Mouse (Mus musculus) forebrain, embryonic 14.5 days (tissue): ENCODE data around the gene Ptms. TPM values are rescaled to one million over a fixed set of nuclear protein-coding genes. Genes with fewer than 3 reads are reported as not detected.

Experiments
- ATAC-seq: fragments of 200-750 bp; cut with Nextera tagmentation; 2 replicates; pipeline ENCODE4 v1.8.0; 2017; ENCODE audit warnings: mild to moderate bottlenecking, moderate library complexity
- DNase-seq: peaks from one replicate; pipeline ENCODE4 v3.0.0-alpha.2; 2015; ENCODE audit warnings: low spot score
- H3K27ac ChIP-seq: fragments of 300-500 bp; sonication (generic); 2 replicates; pipeline ENCODE4 v1.5.1; 2014; ENCODE audit warnings: low read depth, mild to moderate bottlenecking, control low read depth, low read length, moderate library complexity
- H3K27me3 ChIP-seq: fragments of 300-500 bp; sonication (generic); replicated peaks from 2 replicates; pipeline ENCODE4 v1.6.1; 2014; ENCODE audit warnings: low read length, control low read depth, mixed read lengths; ENCODE audit not compliant: control insufficient read depth, insufficient read depth
- H3K36me3 ChIP-seq: fragments of 300-500 bp; sonication (generic); 2 replicates; pipeline ENCODE4 v1.6.1; 2014; ENCODE audit warnings: low read length, control low read depth; ENCODE audit not compliant: control insufficient read depth, insufficient read depth
- H3K4me1 ChIP-seq: fragments of 300-500 bp; sonication (generic); 2 replicates; pipeline ENCODE4 v1.6.1; 2014; ENCODE audit warnings: antibody characterized with exemption, low read length, control low read depth; ENCODE audit not compliant: control insufficient read depth, insufficient read depth
- H3K4me2 ChIP-seq: fragments of 300-500 bp; sonication (generic); 2 replicates; pipeline ENCODE4 v1.6.1; 2014; ENCODE audit warnings: mild to moderate bottlenecking, control low read depth, low read length
- H3K4me3 ChIP-seq: fragments of 300-500 bp; sonication (generic); 2 replicates; pipeline ENCODE4 v1.5.1; 2014; ENCODE audit warnings: low read depth, low read length, control low read depth
- H3K9ac ChIP-seq: fragments of 300-500 bp; sonication (generic); 2 replicates; pipeline ENCODE4 v1.6.1; 2014; ENCODE audit warnings: mild to moderate bottlenecking, low read length, control low read depth, moderate library complexity
- H3K9me3 ChIP-seq: fragments of 300-500 bp; sonication (generic); replicated peaks from 2 replicates; pipeline ENCODE4 v1.6.1; 2016; ENCODE audit warnings: low read length, control low read depth, mixed read lengths; ENCODE audit not compliant: control insufficient read depth
- WGBS: fragments of 180-500 bp; shearing (Covaris S2); extraction: QIAGEN DNeasy Blood & Tissue Kit; methylation state at CpG from one replicate; pipeline ENCODE4 v1.1.7; 2014; 5-methylcytosine and 5-hydroxymethylcytosine counted together
- polyA plus RNA-seq: library from polyadenylated mRNA; unstranded; fragments of >200 nt; fragmentation: Nextera tagmentation; extraction: Ambion mirVana; gene quantifications from 2 replicates; pipeline ENCODE4 v1.2.1, GENCODE M21; 2014

Gene Ptms
- polyA plus RNA-seq, 1 experiment from 2014 or later, result 479 TPM

DNA sequence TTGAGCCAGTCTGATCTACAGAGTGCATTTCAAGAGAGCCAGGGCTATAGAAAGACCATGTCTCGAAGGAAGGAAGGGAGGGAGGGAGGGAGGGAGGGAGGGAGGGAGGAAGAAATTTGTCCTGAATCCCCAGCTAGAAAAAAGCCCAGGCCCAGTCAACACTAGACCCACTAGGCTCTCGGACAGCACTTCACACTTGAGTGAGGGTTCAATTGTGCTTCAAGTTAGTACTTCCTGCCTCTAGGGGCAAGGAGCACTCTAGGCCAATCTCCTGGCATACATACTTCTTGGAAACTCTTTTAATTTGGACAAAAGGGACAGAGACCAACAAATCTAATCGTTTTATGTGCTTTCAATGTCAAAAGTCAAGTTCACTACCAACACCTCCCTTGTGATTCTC, 38.2 kb upstream of the Ptms start:
- no peak overlapping the region for H3K4me3 ChIP-seq
- no peak for DNase-seq
- no peak overlapping the region for H3K9ac ChIP-seq
- no peak for ATAC-seq
- no peak overlapping the region for H3K27ac ChIP-seq
- H3K9me3 ChIP-seq, result no peaks in the 10 kb centered on the region
- no peaks in the 10 kb centered on the region for H3K4me1 ChIP-seq
- peaks cover 54% of the 10 kb centered on the region for H3K36me3 ChIP-seq
- no peaks in the 10 kb centered on the region for H3K27me3 ChIP-seq
- 92% methylated on average over 3 of the region's 3 CpGs for WGBS
- no peak overlapping the region for H3K4me2 ChIP-seq

DNA sequence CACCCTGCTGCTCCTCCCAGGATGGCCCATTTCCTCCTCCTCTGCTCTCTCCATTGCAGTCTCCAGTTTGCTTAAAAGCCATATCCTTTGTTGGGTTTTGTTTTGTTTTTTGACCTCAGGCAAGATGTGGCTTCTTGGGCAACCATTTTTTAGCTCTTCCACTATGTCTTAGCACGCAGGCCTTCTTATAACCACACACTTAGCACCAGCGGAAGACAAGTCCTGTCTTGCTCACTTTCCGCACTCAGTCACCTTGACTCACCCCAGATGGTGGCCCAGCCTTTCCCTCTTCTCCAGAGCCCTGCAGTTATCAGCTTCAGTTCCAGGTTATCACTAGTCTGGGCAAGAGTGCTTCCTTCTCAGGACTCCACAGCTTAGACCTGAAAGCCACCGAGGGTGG, 35.3 kb upstream of the Ptms start:
- Histone ChIP-seq H3K27ac (no peak overlapping the region), H3K9ac (no peak overlapping the region), H3K9me3 (no peaks in the 10 kb centered on the region), H3K27me3 (no peaks in the 10 kb centered on the region), H3K4me1 (no peaks in the 10 kb centered on the region), H3K4me3 (no peak overlapping the region), H3K36me3 (peaks cover 33% of the 10 kb centered on the region), H3K4me2 (no peak overlapping the region)
- DNase-seq, result no peak
- WGBS, result 96% methylated on average over 4 of the region's 4 CpGs
- no peak for ATAC-seq

DNA sequence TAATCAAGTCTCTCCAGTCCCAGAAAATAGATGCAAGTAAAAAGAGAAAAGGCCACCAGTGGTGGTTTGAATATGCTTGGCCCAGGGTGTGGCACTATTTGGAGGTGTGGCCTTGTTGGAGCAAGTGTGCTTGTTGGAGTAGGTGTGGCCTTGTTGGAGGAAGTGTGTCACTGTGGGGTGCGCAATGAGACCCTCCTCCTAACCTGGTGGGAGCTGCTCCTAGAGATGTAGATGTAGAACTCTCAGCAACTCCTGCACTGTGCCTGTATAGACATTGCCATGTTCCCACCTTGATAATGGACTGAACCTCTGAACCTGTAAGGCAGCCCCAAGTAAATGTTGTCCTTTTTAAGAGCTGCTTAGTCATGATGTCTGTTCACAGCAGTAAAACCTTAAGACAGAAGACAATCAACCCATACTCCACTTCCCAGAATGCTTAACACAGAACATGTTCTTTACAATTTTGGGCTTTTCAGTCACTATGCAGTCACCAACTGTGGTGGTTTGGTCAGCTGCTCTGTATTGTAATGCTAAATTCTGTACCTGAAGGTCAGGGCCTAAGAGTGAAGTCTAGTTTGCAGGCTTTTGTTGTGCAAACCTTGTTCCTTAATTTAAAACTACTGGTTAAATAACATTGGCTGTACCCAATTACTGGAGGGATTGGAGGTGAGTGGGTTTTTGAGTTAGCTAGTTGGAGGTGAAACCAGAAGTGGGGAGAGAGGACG, 34.2 kb upstream of the Ptms start:
- H3K27ac ChIP-seq, result no peak overlapping the region
- H3K4me3 ChIP-seq, result no peak overlapping the region
- H3K9ac ChIP-seq, result no peak overlapping the region
- H3K9me3 ChIP-seq, result no peaks in the 10 kb centered on the region
- DNase-seq, result no peak
- peaks cover 23% of the 10 kb centered on the region for H3K36me3 ChIP-seq
- H3K4me2 ChIP-seq, result no peak overlapping the region
- no peak for ATAC-seq
- H3K4me1 ChIP-seq, result no peaks in the 10 kb centered on the region
- no peaks in the 10 kb centered on the region for H3K27me3 ChIP-seq
- WGBS, result 87% methylated on average over 2 of the region's 2 CpGs

DNA sequence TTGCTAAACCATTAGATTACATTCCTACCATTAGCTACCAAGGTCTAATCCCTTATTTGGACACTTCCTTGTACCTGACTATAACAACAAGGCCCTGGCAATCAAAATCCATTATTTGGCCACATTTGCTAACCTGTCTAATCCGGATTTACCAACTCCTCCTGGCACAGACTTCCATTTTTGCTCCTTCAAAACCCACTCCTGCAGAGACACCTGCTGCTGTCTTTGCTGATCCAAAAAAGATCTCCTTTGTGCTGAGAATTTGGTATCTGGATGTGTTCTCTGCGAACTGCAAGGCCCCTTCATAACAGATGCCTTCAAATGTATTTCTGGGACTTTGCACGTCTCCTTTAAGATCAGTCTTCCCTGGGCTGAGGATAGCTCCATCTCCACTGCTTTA, 23.6 kb upstream of the Ptms start:
- Histone ChIP-seq H3K36me3 (peaks cover 8% of the 10 kb centered on the region), H3K9ac (no peak overlapping the region), H3K4me1 (no peaks in the 10 kb centered on the region), H3K4me3 (no peak overlapping the region), H3K27me3 (no peaks in the 10 kb centered on the region), H3K9me3 (no peaks in the 10 kb centered on the region), H3K4me2 (no peak overlapping the region), H3K27ac (no peak overlapping the region)
- 82% methylated on average over 3 of the region's 3 CpGs for WGBS
- DNase-seq, result no peak
- ATAC-seq, result no peak

DNA sequence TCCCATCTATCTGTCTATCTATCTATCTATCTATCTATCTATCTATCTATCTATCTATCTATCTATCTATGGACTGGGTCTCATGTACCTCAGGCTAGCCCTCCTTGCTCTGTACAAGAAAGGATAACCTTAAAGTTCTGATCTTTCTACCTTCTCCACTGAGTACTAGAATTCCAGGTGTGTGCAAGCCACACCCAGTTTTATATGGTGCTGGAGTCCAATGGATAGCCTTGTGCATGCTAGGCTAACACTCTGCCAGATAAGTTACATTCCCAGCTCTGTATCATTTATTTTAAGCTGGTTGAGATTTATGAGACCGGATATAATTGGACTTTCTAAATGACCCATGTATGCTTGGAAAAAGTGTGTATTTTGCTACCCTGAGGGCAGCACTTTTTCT, 21.8 kb upstream of the Ptms start:
- Histone ChIP-seq H3K9ac (no peak overlapping the region), H3K4me3 (no peak overlapping the region), H3K4me1 (no peaks in the 10 kb centered on the region), H3K4me2 (no peak overlapping the region), H3K36me3 (peaks cover 24% of the 10 kb centered on the region), H3K27ac (no peak overlapping the region), H3K9me3 (no peaks in the 10 kb centered on the region), H3K27me3 (no peaks in the 10 kb centered on the region)
- 95% methylated on average over 1 of the region's 1 CpGs for WGBS
- DNase-seq, result no peak
- no peak for ATAC-seq

DNA sequence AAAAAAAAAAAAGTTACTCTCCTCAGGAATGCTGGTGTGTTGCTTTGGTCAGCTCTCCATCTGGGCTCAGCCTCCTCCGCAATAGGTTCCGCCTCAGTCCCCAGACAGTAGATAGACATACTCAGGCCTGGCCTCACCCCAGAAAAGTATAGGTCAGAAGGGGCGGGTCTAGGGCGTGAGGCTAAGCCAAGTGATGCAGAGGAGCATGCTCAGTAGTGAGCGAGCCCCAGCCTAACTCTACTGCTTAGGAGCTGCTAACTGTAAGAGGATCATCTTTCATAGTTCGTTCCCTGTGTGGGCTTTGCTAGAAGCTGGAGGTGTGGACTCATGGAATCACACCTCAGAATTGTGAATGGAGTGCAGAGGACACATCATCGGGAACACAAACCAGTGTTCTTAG, 18.7 kb upstream of the Ptms start:
- DNase-seq (no peak), ATAC-seq (no peak)
- Histone ChIP-seq H3K4me1 (no peaks in the 10 kb centered on the region), H3K27ac (no peak overlapping the region), H3K9ac (no peak overlapping the region), H3K9me3 (no peaks in the 10 kb centered on the region), H3K27me3 (no peaks in the 10 kb centered on the region), H3K4me2 (no peak overlapping the region), H3K36me3 (peaks cover 55% of the 10 kb centered on the region), H3K4me3 (no peak overlapping the region)
- 93% methylated on average over 7 of the region's 7 CpGs for WGBS

DNA sequence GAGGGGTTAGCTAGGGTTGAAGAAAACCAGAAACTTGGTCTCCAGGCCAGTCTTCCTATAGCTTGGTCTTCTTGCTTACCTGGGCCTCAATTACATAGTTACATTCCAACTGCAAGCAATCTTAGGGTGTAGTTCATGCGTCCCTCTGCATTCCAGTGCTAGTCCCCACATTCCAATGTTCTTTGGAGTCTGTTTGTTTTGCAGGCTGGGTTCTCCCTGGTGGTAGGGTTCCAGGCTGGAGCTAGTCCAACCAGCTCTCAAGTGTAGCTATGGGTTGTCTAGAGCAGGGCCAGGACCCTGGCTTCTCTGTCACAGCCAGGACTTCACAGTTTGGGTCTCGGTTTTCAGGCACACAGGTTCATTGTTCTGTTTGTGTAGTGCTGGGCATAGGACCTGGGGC, 17.6 kb upstream of the Ptms start:
- Histone ChIP-seq H3K4me3 (no peak overlapping the region), H3K9ac (no peak overlapping the region), H3K27me3 (no peaks in the 10 kb centered on the region), H3K36me3 (peaks cover 62% of the 10 kb centered on the region), H3K4me2 (no peak overlapping the region), H3K27ac (no peak overlapping the region), H3K9me3 (no peaks in the 10 kb centered on the region), H3K4me1 (peaks cover 1% of the 10 kb centered on the region)
- WGBS, result 88% methylated on average over 2 of the region's 2 CpGs
- DNase-seq (no peak), ATAC-seq (no peak)

DNA sequence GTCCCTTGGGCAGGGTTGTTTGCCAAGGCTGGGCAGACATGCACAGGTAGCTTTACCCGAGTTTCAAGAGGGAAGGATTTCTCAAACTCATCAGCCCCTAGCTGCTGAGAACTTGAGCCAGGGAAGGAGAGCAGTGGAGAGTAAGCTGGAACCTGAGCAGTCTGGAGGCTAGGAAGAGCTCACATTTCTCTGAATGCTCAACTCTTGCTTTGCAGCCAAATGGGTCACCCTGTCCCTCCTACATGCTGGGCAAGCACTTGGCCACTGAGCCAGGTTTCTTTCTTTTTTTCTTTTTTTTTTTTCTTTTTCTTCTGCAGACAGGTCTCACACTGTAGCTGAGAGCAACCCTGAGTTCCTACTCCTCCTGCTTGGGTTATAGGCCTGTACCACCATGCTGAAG, 16.8 kb upstream of the Ptms start:
- peaks cover 64% of the 10 kb centered on the region for H3K36me3 ChIP-seq
- ATAC-seq, result no peak
- WGBS, result 88% methylated on average over 1 of the region's 1 CpGs

DNA sequence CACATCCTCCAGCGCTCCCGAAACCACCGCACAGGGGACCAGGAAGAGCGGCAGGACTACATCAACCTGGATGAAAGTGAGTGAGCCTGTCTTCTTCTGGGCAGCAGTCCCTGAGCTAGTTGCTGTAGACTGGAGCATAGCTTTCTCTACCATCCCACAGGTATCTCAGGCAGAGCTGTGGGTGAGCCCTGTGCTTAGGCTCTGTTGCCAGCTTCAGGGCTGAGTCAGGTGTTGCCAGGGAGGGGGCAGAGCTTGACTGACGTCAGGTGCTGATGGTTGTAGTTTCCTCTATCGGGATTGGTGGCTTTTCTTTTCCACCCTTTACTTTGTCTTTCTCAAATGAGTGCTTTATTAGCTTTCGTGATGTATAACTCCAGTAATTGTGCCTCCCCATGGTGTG, 14.8 kb upstream of the Ptms start:
- no peak overlapping the region for H3K4me3 ChIP-seq
- 95% methylated on average over 7 of the region's 7 CpGs for WGBS
- H3K9ac ChIP-seq, result no peak overlapping the region; the same call in 1 of the 2 replicates
- DNase-seq (no peak), ATAC-seq (no peak)
- no peak overlapping the region for H3K4me2 ChIP-seq
- peaks cover 64% of the 10 kb centered on the region for H3K36me3 ChIP-seq
- H3K9me3 ChIP-seq, result no peaks in the 10 kb centered on the region
- H3K27ac ChIP-seq, result no peak overlapping the region
- H3K4me1 ChIP-seq, result peaks cover 13% of the 10 kb centered on the region
- H3K27me3 ChIP-seq, result no peaks in the 10 kb centered on the region

More for the DNA sequence above, 16.8 kb upstream of the Ptms start:
- no peak overlapping the region for H3K4me3 ChIP-seq
- no peak overlapping the region for H3K27ac ChIP-seq
- H3K9me3 ChIP-seq, result no peaks in the 10 kb centered on the region
- H3K27me3 ChIP-seq, result no peaks in the 10 kb centered on the region
- peaks cover 7% of the 10 kb centered on the region for H3K4me1 ChIP-seq
- H3K9ac ChIP-seq, result no peak overlapping the region
- no peak for DNase-seq
- H3K4me2 ChIP-seq, result no peak overlapping the region
